Mouse (Mus musculus) MEL (cell line): Measurements from ENCODE around the gene Adm2.

ENCODE experiments used
- CTCF ChIP-seq, 3 experiments: IDR thresholded peaks in 2 of 3; conservative IDR thresholded peaks in 1 of 3; 2 replicates each; pipeline ENCODE4 v1.5.1; 2011 to 2012; ENCODE audit warnings: low read length in 3 of 3, low read depth in 2 of 3, mild to moderate bottlenecking in 2 of 3, improper control_type of control experiment in 1 of 3, inconsistent platforms in 1 of 3, mixed read lengths in 1 of 3, moderate library complexity in 1 of 3; ENCODE audit not compliant: control insufficient read depth in 1 of 3, insufficient read depth in 1 of 3, poor library complexity in 1 of 3, severe bottlenecking in 1 of 3
- ETS1 ChIP-seq: IDR thresholded peaks from 2 replicates; pipeline ENCODE4 v1.6.1; 2012; ENCODE audit warnings: low read depth, mild to moderate bottlenecking, inconsistent platforms, low read length, improper control_type of control experiment, moderate library complexity
- MXI1 ChIP-seq: IDR thresholded peaks from 2 replicates; pipeline ENCODE4 v1.6.1; 2011; ENCODE audit warnings: mild to moderate bottlenecking, low read depth, low read length, improper control_type of control experiment
- NRF1 ChIP-seq: IDR thresholded peaks from 2 replicates; pipeline ENCODE4 v1.6.1; 2014; ENCODE audit warnings: low read depth, mild to moderate bottlenecking, inconsistent platforms, low read length, improper control_type of control experiment, moderate library complexity; ENCODE audit not compliant: poor library complexity, insufficient read depth, severe bottlenecking
- POLR2A ChIP-seq, 2 experiments: IDR thresholded peaks; 2 replicates each; pipeline ENCODE4 v1.6.1; 2011 to 2012; ENCODE audit warnings: low read length in 2 of 2, mild to moderate bottlenecking in 2 of 2, control low read depth in 1 of 2, improper control_type of control experiment in 1 of 2, low read depth in 1 of 2, moderate library complexity in 1 of 2; ENCODE audit not compliant: control insufficient read depth in 1 of 2, insufficient read depth in 1 of 2, poor library complexity in 1 of 2
- POLR2AphosphoS2 ChIP-seq: IDR thresholded peaks from 2 replicates; pipeline ENCODE4 v1.6.1; 2011; ENCODE audit warnings: low read length, improper control_type of control experiment
- RAD21 ChIP-seq: IDR thresholded peaks from 2 replicates; pipeline ENCODE4 v1.6.1; 2011; ENCODE audit warnings: mild to moderate bottlenecking, low read depth, low read length, improper control_type of control experiment
- ZC3H11A ChIP-seq: IDR thresholded peaks from 2 replicates; pipeline ENCODE4 v1.6.1; 2012; ENCODE audit warnings: low read depth, mild to moderate bottlenecking, inconsistent platforms, low read length, improper control_type of control experiment

DNA sequence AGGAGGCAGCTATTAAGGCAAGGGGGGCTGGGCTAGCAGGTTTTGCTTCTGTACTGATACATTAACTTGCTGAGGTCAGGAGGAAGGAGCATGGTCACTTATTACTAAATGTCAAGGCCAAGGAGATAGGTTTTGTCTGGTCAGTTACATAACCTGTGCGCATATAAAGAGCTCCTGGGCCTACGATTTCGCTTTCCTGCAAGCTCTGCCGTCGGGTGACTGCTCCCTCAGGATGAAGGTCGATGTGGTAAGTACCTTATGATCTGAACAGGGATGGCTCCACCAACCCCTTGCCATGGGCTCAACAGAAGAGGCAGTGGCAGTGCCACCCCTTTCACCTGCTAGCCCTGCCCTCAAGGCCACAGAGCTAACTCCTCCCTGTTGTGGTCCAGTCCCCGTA lies 11.8 kb downstream of the Adm2 start, which contains the start of gene Miox:
- TF ChIP-seq CTCF (IDR thresholded peaks at IDR 0.05 in 2 of 3, conservative IDR thresholded peaks at IDR 0.05 in 1 of 3; ENCODE audit: control insufficient read depth in 1 of 3, insufficient read depth in 1 of 3, low read depth in 2 of 3, low read length in 3 of 3, poor library complexity in 1 of 3, severe bottlenecking in 1 of 3) = no peak
- TF ChIP-seq RAD21 = no peak
- no peak for TF ChIP-seq POLR2A (IDR thresholded peaks at IDR 0.05; ENCODE audit: control insufficient read depth in 1 of 2, insufficient read depth in 1 of 2, low read depth in 1 of 2, low read length in 2 of 2, poor library complexity in 1 of 2)
- no peak for TF ChIP-seq ETS1
- no peak for TF ChIP-seq NRF1
- no peak for TF ChIP-seq POLR2AphosphoS2
- no peak for TF ChIP-seq ZC3H11A
- TF ChIP-seq MXI1 = no peak
